Mouse (Mus musculus) megakaryocyte, embryonic 14.5 days (primary cell): ENCODE measurements around the gene Klf1. TPM values are rescaled to one million over a fixed set of nuclear protein-coding genes. Genes with fewer than 3 reads are reported as not detected.

Experiments used
- H3K27me3 ChIP-seq: replicated peaks from 2 replicates; pipeline ENCODE3; 2012; ENCODE audit warnings: inconsistent platforms
- H3K36me3 ChIP-seq: replicated peaks from 2 replicates; pipeline ENCODE3; 2012; ENCODE audit warnings: low read length, inconsistent platforms, mixed read lengths
- H3K4me1 ChIP-seq: 2 replicates; pipeline ENCODE4 v1.6.1; 2012; ENCODE audit warnings: inconsistent platforms
- H3K4me3 ChIP-seq: replicated peaks from 2 replicates; pipeline ENCODE3; 2012; ENCODE audit warnings: moderate library complexity, mild to moderate bottlenecking, inconsistent platforms
- H3K9me3 ChIP-seq: 2 replicates; pipeline ENCODE4 v1.6.1; 2012; ENCODE audit warnings: inconsistent platforms
- FLI1 ChIP-seq: IDR thresholded peaks from 2 replicates; pipeline ENCODE4 v1.6.1; 2012; ENCODE audit warnings: low read length, inconsistent platforms, mixed read lengths
- GATA1 ChIP-seq: IDR thresholded peaks from 3 replicates; pipeline ENCODE4 v1.6.1; 2012; ENCODE audit warnings: mixed read lengths, low read length, inconsistent platforms, borderline replicate concordance
- polyA plus RNA-seq: library from polyadenylated mRNA; stranded (reverse); fragments of >175 nt; gene quantifications from 2 replicates; pipeline ENCODE4 v1.2.3, GENCODE M21; 2012; ENCODE audit warnings: low replicate concordance; ENCODE audit not compliant: insufficient read depth

Klf1 gene
- polyA plus RNA-seq, 1 experiment = 11.9 TPM

GRCm38 (mm10) chr8:84930582-84930981 is 28.9 kb downstream of the Klf1 start:
- H3K27me3 ChIP-seq = peaks cover 75% of the 10 kb centered on the region
- H3K36me3 ChIP-seq = no peaks in the 10 kb centered on the region
- TF ChIP-seq GATA1 = no peak
- no peak for TF ChIP-seq FLI1
- no peaks in the 10 kb centered on the region for H3K9me3 ChIP-seq
- H3K4me3 ChIP-seq = no peak overlapping the region
- peaks cover 40% of the 10 kb centered on the region for H3K4me1 ChIP-seq

- Histone ChIP-seq H3K9me3 (no peaks in the 10 kb centered on the region), H3K36me3 (no peaks in the 10 kb centered on the region), H3K4me1 (peaks cover 51% of the 10 kb centered on the region), H3K27me3 (peaks cover 88% of the 10 kb centered on the region), H3K4me3 (peak overlapping the region; percentile 34)
- TF ChIP-seq GATA1 (no peak), FLI1 (no peak)
These were observed 32.2 kb downstream of the Klf1 start for GRCm38 (mm10) chr8:84933767-84934559.

- H3K4me1 ChIP-seq = peaks cover 46% of the 10 kb centered on the region
- no peaks in the 10 kb centered on the region for H3K9me3 ChIP-seq
- no peak for TF ChIP-seq FLI1
- no peak for TF ChIP-seq GATA1
- no peak overlapping the region for H3K4me3 ChIP-seq
- peaks cover 81% of the 10 kb centered on the region for H3K27me3 ChIP-seq
- H3K36me3 ChIP-seq = no peaks in the 10 kb centered on the region
These were observed 33.1 kb downstream of the Klf1 start for GRCm38 (mm10) chr8:84934860-84935259.

GRCm38 (mm10) chr8:84935489-84935888 is 33.8 kb downstream of the Klf1 start:
- Histone ChIP-seq H3K36me3 (no peaks in the 10 kb centered on the region), H3K27me3 (peaks cover 78% of the 10 kb centered on the region), H3K4me3 (peak overlapping the region; percentile 47), H3K4me1 (peaks cover 41% of the 10 kb centered on the region), H3K9me3 (no peaks in the 10 kb centered on the region)
- TF ChIP-seq FLI1 (no peak), GATA1 (no peak)

- Histone ChIP-seq H3K9me3 (no peaks in the 10 kb centered on the region), H3K4me1 (peaks cover 39% of the 10 kb centered on the region), H3K4me3 (peak overlapping the region; percentile 89), H3K27me3 (peaks cover 78% of the 10 kb centered on the region), H3K36me3 (no peaks in the 10 kb centered on the region)
- TF ChIP-seq GATA1 = no peak
- TF ChIP-seq FLI1 = no peak
These were observed 34.6 kb downstream of the Klf1 start for GRCm38 (mm10) chr8:84936041-84936961.

- TF ChIP-seq FLI1 (no peak), GATA1 (no peak)
- Histone ChIP-seq H3K36me3 (no peaks in the 10 kb centered on the region), H3K4me3 (peak within 1 kb of the TSS; percentile 89), H3K27me3 (peaks cover 79% of the 10 kb centered on the region), H3K9me3 (no peaks in the 10 kb centered on the region), H3K4me1 (peaks cover 39% of the 10 kb centered on the region)
These were observed 35.3 kb downstream of the Klf1 start, which contains the start of gene Mast1 for GRCm38 (mm10) chr8:84936962-84937546. Mast1 (minus strand) TSS chr8:84937359.

GRCm38 (mm10) chr8:84937620-84938485 is 36.1 kb downstream of the Klf1 start:
- no peaks in the 10 kb centered on the region for H3K9me3 ChIP-seq
- H3K4me3 ChIP-seq = peak overlapping the region; percentile 89
- H3K4me1 ChIP-seq = peaks cover 39% of the 10 kb centered on the region
- H3K27me3 ChIP-seq = peaks cover 73% of the 10 kb centered on the region
- no peak for TF ChIP-seq FLI1
- TF ChIP-seq GATA1 = no peak
- H3K36me3 ChIP-seq = no peaks in the 10 kb centered on the region

GRCm38 (mm10) chr8:84943699-84944098 is 42.0 kb downstream of the Klf1 start:
- Histone ChIP-seq H3K4me3 (no peak overlapping the region), H3K4me1 (peaks cover 30% of the 10 kb centered on the region), H3K36me3 (no peaks in the 10 kb centered on the region), H3K27me3 (peaks cover 68% of the 10 kb centered on the region), H3K9me3 (no peaks in the 10 kb centered on the region)
- TF ChIP-seq GATA1 (no peak), FLI1 (no peak)
